Mouse (Mus musculus): ENCODE results near the gene Frmd4b. TPM values are rescaled to one million over a fixed set of nuclear protein-coding genes. Genes with fewer than 3 reads are reported as not detected.

Gene Frmd4b
- total and polyA plus RNA-seq, 3 experiments: 0.13 to 0.70 (median 0.13) TPM

- H3K4me3 ChIP-seq (replicated peaks in 1 of 3; ENCODE audit: low read depth in 2 of 3, low read length in 2 of 3, poor library complexity in 1 of 3): no peak overlapping the region
- no peaks in the 10 kb centered on the region for H3K36me3 ChIP-seq (replicated peaks in 1 of 2; ENCODE audit: control insufficient read depth in 1 of 2, insufficient read depth in 1 of 2, low read length in 1 of 2)
- H3K27ac ChIP-seq (ENCODE audit: insufficient read depth, low read depth): no peak overlapping the region
- no peaks in the 10 kb centered on the region for H3K9me3 ChIP-seq (replicated peaks; ENCODE audit: low read length)
- in situ Hi-C loops (cut with MboI; ENCODE audit: low pct_ligation_motif_present, low pct_unique_long_range_greater_than_20kb, low sequenced_read_pairs): no loop called here
- no peak for TF ChIP-seq JUND (conservative IDR thresholded peaks at IDR 0.05; ENCODE audit: low read depth, low read length)
- no peak for TF ChIP-seq CHD1 (IDR thresholded peaks at IDR 0.05; ENCODE audit: low read depth, low read length)
- TF ChIP-seq RCOR1 (conservative IDR thresholded peaks at IDR 0.05; ENCODE audit: low read depth, low read length): no peak
- TF ChIP-seq SMC3 (IDR thresholded peaks at IDR 0.05; ENCODE audit: low read depth, low read length): no peak
- no peak for TF ChIP-seq USF2 (conservative IDR thresholded peaks at IDR 0.05; ENCODE audit: low read depth, low read length)
- TF ChIP-seq CTCF (conservative IDR thresholded peaks at IDR 0.05 in 1 of 2, IDR thresholded peaks at IDR 0.05 in 1 of 2; ENCODE audit: low read depth in 2 of 2, low read length in 2 of 2): no peak
- TF ChIP-seq PAX5 (IDR thresholded peaks at IDR 0.05; ENCODE audit: low read length): no peak
- TF ChIP-seq TBP (conservative IDR thresholded peaks at IDR 0.05; ENCODE audit: low read depth, low read length): no peak
- TF ChIP-seq TCF12 (IDR thresholded peaks at IDR 0.05; ENCODE audit: low read depth, low read length): no peak
- TF ChIP-seq BHLHE40 (IDR thresholded peaks at IDR 0.05; ENCODE audit: low read depth, low read length): no peak
- TF ChIP-seq ELF1 (IDR thresholded peaks at IDR 0.05; ENCODE audit: low read depth, low read length): no peak
- TF ChIP-seq MEF2A (IDR thresholded peaks at IDR 0.05; ENCODE audit: borderline replicate concordance, low read depth, low read length): no peak
- TF ChIP-seq GABPA (IDR thresholded peaks at IDR 0.05; ENCODE audit: insufficient replicate concordance, low read depth, low read length): no peak
- no peak for TF ChIP-seq JUN (IDR thresholded peaks at IDR 0.05; ENCODE audit: insufficient read depth, low read depth, low read length)
- no peak for TF ChIP-seq USF1 (IDR thresholded peaks at IDR 0.05; ENCODE audit: low read depth, low read length)
- no peak for TF ChIP-seq MYC (IDR thresholded peaks at IDR 0.05; ENCODE audit: low read depth, low read length)
- TF ChIP-seq ZC3H11A (IDR thresholded peaks at IDR 0.05; ENCODE audit: low read depth, low read length): no peak
- TF ChIP-seq ZMIZ1 (IDR thresholded peaks at IDR 0.05; ENCODE audit: low read depth, low read length): no peak
- no peak for TF ChIP-seq ETS1 (conservative IDR thresholded peaks at IDR 0.05; ENCODE audit: low read depth, low read length)
- no peak for TF ChIP-seq MAFK (IDR thresholded peaks at IDR 0.05; ENCODE audit: insufficient replicate concordance, low read length)
- no peak overlapping the region for H3K9ac ChIP-seq (ENCODE audit: insufficient read depth, low read depth)
- dilution Hi-C loops (cut with MboI; ENCODE audit: extremely low pct_ligation_motif_present, extremely low pct_unique_long_range_greater_than_20kb, low sequenced_read_pairs): no loop called here
- DNase-seq (ENCODE audit: extremely low read depth): no peak
- no peak overlapping the region for H3K4me2 ChIP-seq (ENCODE audit: insufficient read depth, low read depth, poor library complexity, severe bottlenecking)
- H3K27me3 ChIP-seq (replicated peaks): no peaks in the 10 kb centered on the region
- H3K4me1 ChIP-seq (ENCODE audit: control insufficient read depth in 1 of 2, insufficient read depth in 2 of 2): no peaks in the 10 kb centered on the region
- no peaks in the 10 kb centered on the region for H3K79me2 ChIP-seq (replicated peaks; ENCODE audit: control insufficient read depth, extremely low read depth, insufficient read depth, poor library complexity, severe bottlenecking)
Measured at GRCm38 (mm10) chr6:97486813-97487361, 130.5 kb downstream of the Frmd4b start.

- no peaks in the 10 kb centered on the region for H3K36me3 ChIP-seq (replicated peaks in 1 of 2; ENCODE audit: control insufficient read depth in 1 of 2, insufficient read depth in 1 of 2, low read length in 1 of 2)
- dilution Hi-C loops (cut with MboI; ENCODE audit: extremely low pct_ligation_motif_present, extremely low pct_unique_long_range_greater_than_20kb, low sequenced_read_pairs): no loop called here
- no peak overlapping the region for H3K9ac ChIP-seq (ENCODE audit: insufficient read depth, low read depth)
- H3K27me3 ChIP-seq (replicated peaks): no peaks in the 10 kb centered on the region
- no peaks in the 10 kb centered on the region for H3K9me3 ChIP-seq (replicated peaks; ENCODE audit: low read length)
- in situ Hi-C loops (cut with MboI; ENCODE audit: low pct_ligation_motif_present, low pct_unique_long_range_greater_than_20kb, low sequenced_read_pairs): no loop called here
- H3K4me1 ChIP-seq (ENCODE audit: control insufficient read depth in 1 of 2, insufficient read depth in 2 of 2): no peaks in the 10 kb centered on the region
- no peak overlapping the region for H3K4me2 ChIP-seq (ENCODE audit: insufficient read depth, low read depth, poor library complexity, severe bottlenecking)
- TF ChIP-seq CHD2 (IDR thresholded peaks at IDR 0.05; ENCODE audit: low read length) (no peak), IRF4 (IDR thresholded peaks at IDR 0.05; ENCODE audit: low read depth, low read length) (no peak), NELFE (IDR thresholded peaks at IDR 0.05; ENCODE audit: low read depth, low read length) (no peak), SMC3 (IDR thresholded peaks at IDR 0.05; ENCODE audit: low read depth, low read length) (no peak), JUN (IDR thresholded peaks at IDR 0.05; ENCODE audit: insufficient read depth, low read depth, low read length) (no peak), USF2 (conservative IDR thresholded peaks at IDR 0.05; ENCODE audit: low read depth, low read length) (no peak), MAZ (IDR thresholded peaks at IDR 0.05; ENCODE audit: low read depth, low read length) (no peak), KAT2A (IDR thresholded peaks at IDR 0.05; ENCODE audit: insufficient replicate concordance, low read length) (no peak), BHLHE40 (IDR thresholded peaks at IDR 0.05; ENCODE audit: low read depth, low read length) (no peak), ZC3H11A (IDR thresholded peaks at IDR 0.05; ENCODE audit: low read depth, low read length) (no peak), HCFC1 (IDR thresholded peaks at IDR 0.05; ENCODE audit: low read depth, low read length) (no peak), RAD21 (IDR thresholded peaks at IDR 0.05; ENCODE audit: low read depth, low read length) (no peak), TBP (conservative IDR thresholded peaks at IDR 0.05; ENCODE audit: low read depth, low read length) (no peak), CHD1 (IDR thresholded peaks at IDR 0.05; ENCODE audit: low read depth, low read length) (no peak), USF1 (IDR thresholded peaks at IDR 0.05; ENCODE audit: low read depth, low read length) (no peak), ELF1 (IDR thresholded peaks at IDR 0.05; ENCODE audit: low read depth, low read length) (no peak), ETS1 (conservative IDR thresholded peaks at IDR 0.05; ENCODE audit: low read depth, low read length) (no peak), MAX (IDR thresholded peaks at IDR 0.05; ENCODE audit: low read length) (no peak), POLR2AphosphoS2 (IDR thresholded peaks at IDR 0.05; ENCODE audit: low read depth, low read length) (no peak)
- H3K79me2 ChIP-seq (replicated peaks; ENCODE audit: control insufficient read depth, extremely low read depth, insufficient read depth, poor library complexity, severe bottlenecking): no peaks in the 10 kb centered on the region
- H3K4me3 ChIP-seq (replicated peaks in 1 of 3; ENCODE audit: low read depth in 2 of 3, low read length in 2 of 3, poor library complexity in 1 of 3): no peak overlapping the region
- no peak for DNase-seq (ENCODE audit: extremely low read depth)
- no peak overlapping the region for H3K27ac ChIP-seq (ENCODE audit: insufficient read depth, low read depth)
Measured at GRCm38 (mm10) chr6:97485886-97486386, 131.4 kb downstream of the Frmd4b start.

Measured in CH12.LX (cell line).